Mouse (Mus musculus): ENCODE measurements around the gene Gm21761. TPM values are rescaled to one million over a fixed set of nuclear protein-coding genes. Genes with fewer than 3 reads are reported as not detected.
"Not testable (repeated sequence)": the region's sequence is repeated elsewhere in the genome, so short reads cannot be mapped to it uniquely, and the experiment has no call there.

The Gm21761 gene
- polyA plus RNA-seq, 1 experiment from 2014 or later, result not detected

GRCm38 (mm10) chr13:119898549-119898948 lies 30.5 kb downstream of the Gm21761 start:
- not testable (repeated sequence) for H3K27ac ChIP-seq; H3K4me1 ChIP-seq; H3K4me3 ChIP-seq; ATAC-seq (ENCODE audit: low FRiP score, low read depth); H3K27me3 ChIP-seq (replicated peaks); H3K9me3 ChIP-seq; H3K36me3 ChIP-seq; H3K9ac ChIP-seq; H3K4me2 ChIP-seq (replicated peaks)
- 51% methylated on average over 5 of the region's 5 CpGs for WGBS

- not testable (repeated sequence) for H3K27ac ChIP-seq; H3K4me3 ChIP-seq; H3K4me1 ChIP-seq; H3K36me3 ChIP-seq; H3K4me2 ChIP-seq (replicated peaks); H3K9ac ChIP-seq; H3K9me3 ChIP-seq; H3K27me3 ChIP-seq (replicated peaks); ATAC-seq (ENCODE audit: low FRiP score, low read depth)
- WGBS, result 83% methylated on average over 3 of the region's 3 CpGs
Observed at GRCm38 (mm10) chr13:119894685-119895084, 34.4 kb downstream of the Gm21761 start, which contains the start of gene Tcstv1. Gene Tcstv1 (minus strand): TSS chr13:119894785.

DNA sequence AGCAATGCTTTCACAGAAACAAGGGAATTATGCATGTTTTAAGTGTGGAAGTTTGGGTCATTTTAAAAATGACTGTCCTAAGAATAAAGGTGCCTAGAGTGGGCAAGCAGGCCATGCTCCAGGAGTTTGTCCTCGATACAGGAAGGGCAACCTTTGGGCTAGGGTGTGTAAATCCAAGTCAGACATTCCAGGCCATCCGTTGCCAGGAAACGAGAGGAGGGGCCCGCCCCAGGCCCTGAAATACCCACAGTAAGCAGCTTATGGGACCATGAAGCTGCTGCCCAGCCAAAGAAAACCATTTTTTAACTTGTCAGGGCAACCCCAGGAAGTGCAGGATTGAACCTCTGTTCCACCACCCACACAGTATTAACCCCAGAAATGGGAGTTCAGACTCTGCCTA lies 42.2 kb downstream of the Gm21761 start:
- 29% methylated on average over 4 of the region's 4 CpGs for WGBS

GRCm38 (mm10) chr13:119864395-119864999 lies 64.6 kb downstream of the Gm21761 start:
- not testable (repeated sequence) for H3K4me1 ChIP-seq

More for the DNA sequence above, 42.2 kb downstream of the Gm21761 start:
- H3K27me3 ChIP-seq (replicated peaks); H3K4me1 ChIP-seq; H3K27ac ChIP-seq; H3K36me3 ChIP-seq; H3K4me2 ChIP-seq (replicated peaks); H3K4me3 ChIP-seq; H3K9me3 ChIP-seq; ATAC-seq (ENCODE audit: low FRiP score, low read depth); H3K9ac ChIP-seq: not testable (repeated sequence)

GRCm38 (mm10) chr13:119862399-119862798 lies 66.7 kb downstream of the Gm21761 start:
- not testable (repeated sequence) for H3K4me3 ChIP-seq; H3K4me2 ChIP-seq (replicated peaks); H3K36me3 ChIP-seq; H3K27ac ChIP-seq; ATAC-seq (ENCODE audit: low FRiP score, low read depth); H3K27me3 ChIP-seq (replicated peaks); H3K9me3 ChIP-seq; H3K4me1 ChIP-seq; H3K9ac ChIP-seq
- WGBS, result no CpG with 5 or more reads among the region's 6 CpGs

More at GRCm38 (mm10) chr13:119864395-119864999, 64.6 kb downstream of the Gm21761 start:
- not testable (repeated sequence) for ATAC-seq (ENCODE audit: low FRiP score, low read depth); H3K9ac ChIP-seq; H3K36me3 ChIP-seq; H3K4me2 ChIP-seq (replicated peaks); H3K27me3 ChIP-seq (replicated peaks); H3K27ac ChIP-seq; H3K4me3 ChIP-seq; H3K9me3 ChIP-seq
- WGBS, result 84% methylated on average over 6 of the region's 7 CpGs

Other genes starting within 250 kb of the Gm21761 start
- gene Hmgcs1, start 238.9 kb downstream of the Gm21761 start, polyA plus RNA-seq (2016; fragmentation: Nextera tagmentation; extraction: Ambion mirVana), result 426 and 430 TPM in 2 replicates
- 1.9 and 2.2 TPM in 2 replicates for gene Nim1k, start 173.4 kb downstream of the Gm21761 start, polyA plus RNA-seq (2016; fragmentation: Nextera tagmentation; extraction: Ambion mirVana)
- gene Zfp131, start 138.4 kb downstream of the Gm21761 start, polyA plus RNA-seq (2016; fragmentation: Nextera tagmentation; extraction: Ambion mirVana), result 42.7 and 46.2 TPM in 2 replicates
- gene AF067063, start 99.1 kb downstream of the Gm21761 start, polyA plus RNA-seq (2016; fragmentation: Nextera tagmentation; extraction: Ambion mirVana), result not detected in 2 replicates
- not detected in 2 replicates for gene D13Ertd608e, start 93.3 kb downstream of the Gm21761 start, polyA plus RNA-seq (2016; fragmentation: Nextera tagmentation; extraction: Ambion mirVana)
- gene Tcstv1, start 34.5 kb downstream of the Gm21761 start, polyA plus RNA-seq (2016; fragmentation: Nextera tagmentation; extraction: Ambion mirVana), result not detected in 2 replicates
- gene B020031M17Rik, start 21.5 kb upstream of the Gm21761 start, polyA plus RNA-seq (2016; fragmentation: Nextera tagmentation; extraction: Ambion mirVana), result not detected in 2 replicates
- gene Gm36079, start 97.7 kb upstream of the Gm21761 start, polyA plus RNA-seq (2016; fragmentation: Nextera tagmentation; extraction: Ambion mirVana), result not detected in 2 replicates
- gene Gm21188, start 122.9 kb upstream of the Gm21761 start, polyA plus RNA-seq (2016; fragmentation: Nextera tagmentation; extraction: Ambion mirVana), result not detected in 2 replicates
- gene Gm20767, start 211.0 kb upstream of the Gm21761 start, polyA plus RNA-seq (2016; fragmentation: Nextera tagmentation; extraction: Ambion mirVana), result not detected in 2 replicates
- gene Gm21818, start 243.2 kb upstream of the Gm21761 start, polyA plus RNA-seq (2016; fragmentation: Nextera tagmentation; extraction: Ambion mirVana), result not detected in 2 replicates

All from neural tube, embryonic 12.5 days (tissue).